Mouse (Mus musculus) T-cell, adult 2 months (primary cell): ENCODE data around the gene Tlx3.

ENCODE experiments used
- DNase-seq: peaks from one replicate; pipeline ENCODE4 v3.0.0; 2022; ENCODE audit warnings: low spot score

Tlx3 gene

DNA sequence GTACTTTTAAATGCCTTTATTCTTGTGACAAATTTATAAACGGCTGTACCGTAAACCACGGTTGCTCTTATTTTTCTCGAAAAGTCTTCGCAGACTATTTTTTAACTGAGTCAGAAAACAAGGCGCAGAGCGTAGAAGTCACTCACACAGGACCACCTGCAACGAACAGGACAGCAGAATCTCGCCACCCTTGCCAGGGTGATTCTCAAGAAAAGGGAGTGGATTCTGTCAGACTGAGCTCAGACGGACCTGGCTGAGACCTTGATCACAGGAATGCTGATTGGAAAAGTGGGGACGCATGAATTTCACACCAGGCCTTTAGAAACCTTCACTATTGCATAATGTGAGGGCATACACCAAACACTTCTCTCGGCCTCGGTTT is 6.3 kb downstream of the Tlx3 start:
- DNase-seq: no peak

DNA sequence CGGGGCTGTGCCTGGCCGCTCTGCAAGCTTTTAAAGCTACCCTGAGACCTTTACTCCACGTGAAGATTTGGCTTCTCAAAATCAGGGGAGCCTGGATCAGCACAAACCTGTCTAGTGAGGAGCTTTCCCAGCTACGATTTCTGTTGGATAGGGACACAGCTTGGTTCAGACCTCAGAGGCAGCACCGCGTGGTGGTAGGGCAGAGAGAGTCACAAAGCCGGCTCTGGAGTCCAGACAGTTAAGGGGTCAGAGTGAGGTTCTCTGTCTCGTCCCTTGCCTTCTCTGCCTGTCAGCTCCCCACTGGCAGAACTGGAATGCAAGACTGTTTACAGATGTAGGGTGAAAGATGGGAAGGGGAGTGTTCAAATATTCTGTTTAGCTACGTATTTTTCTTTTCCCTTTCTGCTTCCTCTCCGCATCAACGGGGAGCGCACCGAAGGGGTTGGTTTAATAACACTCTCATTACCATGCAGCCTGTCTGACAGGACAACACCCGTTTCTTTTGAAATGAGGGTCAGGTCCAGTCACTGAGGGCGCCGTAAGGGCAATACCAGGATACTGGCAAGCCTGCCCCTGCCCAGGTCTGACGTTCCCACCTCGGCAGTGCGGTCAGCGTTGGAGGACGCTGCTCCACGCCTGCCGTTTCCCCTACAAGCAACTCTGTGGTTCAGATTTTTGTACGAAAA is 6.8 kb downstream of the Tlx3 start:
- no peak for DNase-seq

GRCm38 (mm10) chr11:33195531-33196446 is 7.6 kb downstream of the Tlx3 start:
- DNase-seq: no peak

DNA sequence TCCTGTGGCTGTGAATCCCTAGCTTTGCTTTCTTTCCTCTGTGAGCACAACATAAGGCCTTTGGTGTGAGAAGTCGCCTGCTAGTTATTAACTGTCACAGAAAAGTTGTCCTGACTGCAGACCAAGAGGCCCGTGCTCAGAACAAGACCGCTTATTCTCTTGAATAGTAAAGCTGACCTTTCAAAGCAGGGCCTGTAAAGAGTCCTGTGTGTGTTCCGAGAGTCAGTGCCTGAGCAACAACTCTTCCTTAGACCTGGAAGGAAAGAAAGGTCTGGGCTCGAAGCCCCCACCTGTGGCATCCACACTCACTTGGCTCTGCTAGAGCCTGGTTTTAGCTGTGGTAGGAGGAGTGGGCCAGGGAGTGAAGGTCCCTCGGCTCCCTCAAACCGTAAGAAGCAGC is 8.3 kb downstream of the Tlx3 start:
- DNase-seq: no peak

DNA sequence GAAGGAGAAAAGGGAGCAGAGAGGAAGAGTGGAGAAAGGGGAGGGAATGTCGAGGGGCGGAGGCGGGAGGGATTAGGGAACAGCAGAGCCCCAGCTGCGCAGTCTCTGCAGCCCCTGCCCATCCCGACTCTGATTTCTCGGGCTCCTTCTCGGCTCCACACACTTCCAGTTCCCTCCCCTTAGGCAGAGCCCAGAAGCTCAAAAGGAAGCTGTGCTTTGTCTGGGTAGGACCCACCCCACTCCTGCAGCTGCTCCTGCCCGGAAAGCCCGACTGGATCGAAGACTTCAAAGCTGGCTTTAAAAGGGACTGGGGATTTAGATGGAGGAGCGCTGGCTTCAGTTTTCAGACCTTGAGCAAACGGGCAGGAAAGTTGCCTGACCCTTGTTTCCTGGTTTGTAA is 9.7 kb downstream of the Tlx3 start:
- DNase-seq: no peak

DNA sequence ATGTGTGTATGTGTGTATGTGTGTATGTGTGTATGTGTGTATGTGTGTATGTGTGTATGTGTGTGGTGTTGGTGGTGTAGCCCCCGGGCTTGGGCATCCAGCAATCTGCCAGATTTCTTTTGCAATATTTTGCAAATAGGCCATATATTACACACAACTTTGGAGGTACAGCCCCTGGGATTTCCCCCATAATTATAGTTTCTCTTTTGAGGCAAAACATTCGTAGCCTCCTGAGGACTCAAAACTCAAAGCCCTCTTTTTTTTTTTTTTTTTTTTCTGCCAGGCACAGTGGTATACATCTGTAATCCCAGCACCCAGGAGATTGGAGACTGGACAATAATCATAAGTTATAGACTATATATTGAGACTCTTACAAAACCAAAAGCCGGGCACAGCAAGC is 21.6 kb downstream of the Tlx3 start:
- DNase-seq: no peak

DNA sequence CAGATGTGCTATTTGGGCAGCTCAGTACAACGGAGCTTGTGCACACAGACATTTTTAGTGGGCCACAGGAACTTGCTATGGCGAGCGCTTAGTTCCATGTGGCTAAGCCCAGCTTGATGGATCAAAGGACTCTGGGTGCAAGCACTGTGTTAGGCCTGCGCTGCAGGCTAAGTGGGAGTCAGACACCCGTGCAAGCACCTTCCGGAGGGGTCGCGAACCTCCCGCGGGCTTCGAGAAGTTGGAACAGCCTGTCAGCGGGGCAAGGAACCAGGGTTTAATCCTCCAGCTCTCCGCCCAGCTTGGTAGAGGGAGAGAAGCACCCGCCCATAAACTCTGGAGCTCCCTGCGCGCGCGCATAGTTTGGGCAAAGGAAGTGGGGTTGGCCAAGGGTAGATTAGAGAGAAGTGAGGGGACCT is 22.7 kb downstream of the Tlx3 start:
- DNase-seq: no peak

GRCm38 (mm10) chr11:33179802-33180201 is 23.6 kb downstream of the Tlx3 start:
- no peak for DNase-seq

DNA sequence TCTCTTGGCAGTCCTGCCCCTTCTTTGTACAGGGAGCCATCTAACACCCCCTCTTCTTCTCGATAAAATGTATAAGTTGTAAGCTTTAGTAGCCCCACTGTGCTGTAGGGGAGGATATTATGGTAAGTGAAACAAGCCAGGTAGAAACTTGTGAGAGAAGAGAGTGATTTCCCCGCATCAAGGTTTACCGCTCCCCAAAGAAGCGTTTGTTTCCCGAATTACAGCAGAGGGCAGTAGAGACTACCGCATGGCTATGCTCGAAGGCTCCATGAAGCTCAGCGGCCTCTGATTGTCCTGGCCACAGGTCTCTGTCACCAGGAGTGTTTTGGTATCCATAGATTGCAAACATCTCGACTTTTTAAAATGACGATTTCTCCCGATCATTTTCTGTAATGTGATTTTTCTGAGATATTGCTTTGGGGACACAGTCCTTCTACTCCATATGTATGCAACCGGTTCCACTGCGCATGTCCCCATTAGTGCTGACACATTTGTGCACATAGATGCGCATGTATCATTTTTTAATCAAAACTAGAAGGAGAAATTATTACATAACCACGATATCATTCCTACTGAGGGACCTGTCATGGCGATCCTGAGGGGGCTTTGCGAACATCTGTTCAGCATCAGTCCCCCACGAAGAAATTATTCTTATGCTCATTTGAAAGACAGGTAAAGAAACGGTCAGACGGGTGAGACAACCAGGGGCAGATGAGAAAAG is 26.7 kb downstream of the Tlx3 start:
- no peak for DNase-seq

DNA sequence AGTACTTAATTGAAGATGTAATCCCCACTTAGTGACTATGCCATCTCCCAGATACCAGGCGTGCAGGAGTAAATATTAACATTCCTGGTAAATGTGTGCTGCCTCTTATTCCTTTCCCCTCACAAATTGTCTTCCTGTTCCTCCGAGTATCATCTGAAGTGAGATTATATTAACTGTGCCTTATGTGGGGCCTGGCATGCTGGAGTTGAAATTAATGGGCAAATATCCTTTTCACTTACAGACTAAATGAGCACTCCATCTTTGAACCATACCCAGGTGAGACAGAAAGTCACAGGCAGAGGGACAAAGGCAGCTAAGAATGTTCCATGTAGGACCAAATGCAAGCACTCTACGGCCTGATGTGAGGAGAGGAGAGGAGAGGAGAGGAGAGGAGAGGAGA is 27.6 kb downstream of the Tlx3 start:
- no peak for DNase-seq

DNA sequence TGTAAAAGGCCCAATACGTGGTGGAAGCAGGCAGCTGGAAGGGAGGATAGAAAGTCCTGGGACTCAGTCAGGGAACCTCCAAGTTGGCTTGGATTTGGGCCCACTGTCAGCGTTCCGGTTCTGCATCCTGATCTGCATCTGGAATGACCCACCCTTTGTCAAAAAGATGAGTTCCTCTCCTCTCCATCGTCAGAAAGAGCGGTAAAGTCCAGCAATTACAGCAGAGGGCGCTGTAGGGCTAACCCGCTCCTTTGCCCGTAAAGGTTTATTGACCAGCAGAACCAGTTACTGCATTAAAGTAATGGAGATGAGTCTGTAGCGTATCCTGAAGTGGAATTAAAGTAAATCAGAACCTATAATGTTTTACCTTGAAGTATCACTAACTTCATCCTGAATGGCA is 32.9 kb downstream of the Tlx3 start:
- peak; percentile 47 for DNase-seq

DNA sequence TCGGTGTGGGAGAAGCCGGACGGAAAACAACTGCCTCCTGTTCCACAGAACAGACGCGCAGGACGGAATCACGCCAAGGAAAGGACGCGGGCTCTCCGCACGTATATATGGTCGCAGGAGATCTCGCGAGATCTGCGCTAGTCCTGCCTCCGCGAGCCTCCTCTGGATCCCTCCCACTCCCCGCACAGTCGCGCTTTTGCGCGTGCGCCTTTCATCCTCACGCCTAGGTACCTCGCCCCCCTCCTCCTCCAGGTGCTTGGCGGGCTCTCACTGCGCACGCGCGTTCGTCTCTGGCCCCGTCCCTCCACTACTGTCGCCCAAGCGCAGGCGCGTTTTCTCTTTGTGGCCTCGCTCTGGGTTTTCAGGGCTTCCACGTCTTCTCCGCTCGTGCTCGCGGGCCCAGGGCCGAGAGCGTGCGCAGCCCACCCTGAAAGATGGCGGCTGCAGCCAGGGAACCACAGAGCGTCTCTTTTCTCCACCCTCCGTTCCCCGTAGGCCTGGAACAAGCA is 40.3 kb downstream of the Tlx3 start, which contains the start of gene Npm1:
Gene Npm1, minus strand, starts transcription at position 209 of the 509 bp plus-strand sequence.
- peak; percentile 100 for DNase-seq

- DNase-seq: peak; percentile 82
Observed at GRCm38 (mm10) chr11:33162211-33162997, 41.0 kb downstream of the Tlx3 start.

DNA sequence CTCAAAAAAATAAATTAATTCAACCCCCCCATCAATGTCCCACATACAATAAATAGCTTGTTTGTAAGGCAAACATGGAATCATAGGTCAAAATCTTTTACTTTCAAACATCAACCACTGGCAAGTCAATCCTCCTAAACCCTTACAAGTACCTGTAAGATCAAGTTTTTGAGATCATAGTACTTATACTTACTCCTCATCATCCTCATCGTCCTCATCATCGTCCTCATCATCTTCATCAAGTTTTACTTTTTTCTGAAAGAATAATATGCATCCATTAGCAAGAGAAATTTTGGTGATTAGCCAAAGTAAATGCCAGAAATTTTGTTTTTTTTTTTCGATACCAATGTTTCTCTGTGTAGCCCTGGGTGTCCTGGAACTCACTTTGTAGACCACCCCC is 43.6 kb downstream of the Tlx3 start:
- DNase-seq: no peak

- no peak for DNase-seq
Observed at GRCm38 (mm10) chr11:33157453-33158196, 45.8 kb downstream of the Tlx3 start.

GRCm38 (mm10) chr11:33156436-33157015 is 46.9 kb downstream of the Tlx3 start:
- DNase-seq: no peak

DNA sequence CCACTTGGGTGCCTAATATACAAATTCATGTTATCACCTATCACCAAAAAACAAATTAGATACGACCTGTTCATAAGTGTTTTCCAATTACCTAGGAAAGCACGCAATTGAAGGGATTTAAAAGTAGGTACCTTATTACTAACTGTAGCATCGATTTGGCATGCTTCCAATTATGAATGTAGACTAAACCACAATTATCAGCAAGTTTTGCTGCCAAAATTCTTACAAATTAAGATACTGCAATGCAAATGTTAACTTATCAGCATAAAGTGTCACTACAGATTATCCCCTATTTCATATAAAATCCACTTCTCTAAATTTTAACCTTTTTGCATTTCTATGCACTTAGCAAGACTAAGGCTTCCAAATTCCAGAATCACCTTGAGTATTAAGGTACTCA is 48.9 kb downstream of the Tlx3 start:
- no peak for DNase-seq

- no peak for DNase-seq
Observed at GRCm38 (mm10) chr11:33152997-33153396, 50.4 kb downstream of the Tlx3 start.

- no peak for DNase-seq
Observed at GRCm38 (mm10) chr11:33151780-33152145, 51.6 kb downstream of the Tlx3 start.

- DNase-seq: no peak
Observed at GRCm38 (mm10) chr11:33151128-33151779, 52.1 kb downstream of the Tlx3 start.
